Mouse (Mus musculus): ENCODE measurements around the gene Gnl3. TPM values are rescaled to one million over a fixed set of nuclear protein-coding genes. Genes with fewer than 3 reads are reported as not detected.

Gnl3 gene
- polyA plus RNA-seq, 1 experiment from 2014 or later, result 99.5 TPM

DNA sequence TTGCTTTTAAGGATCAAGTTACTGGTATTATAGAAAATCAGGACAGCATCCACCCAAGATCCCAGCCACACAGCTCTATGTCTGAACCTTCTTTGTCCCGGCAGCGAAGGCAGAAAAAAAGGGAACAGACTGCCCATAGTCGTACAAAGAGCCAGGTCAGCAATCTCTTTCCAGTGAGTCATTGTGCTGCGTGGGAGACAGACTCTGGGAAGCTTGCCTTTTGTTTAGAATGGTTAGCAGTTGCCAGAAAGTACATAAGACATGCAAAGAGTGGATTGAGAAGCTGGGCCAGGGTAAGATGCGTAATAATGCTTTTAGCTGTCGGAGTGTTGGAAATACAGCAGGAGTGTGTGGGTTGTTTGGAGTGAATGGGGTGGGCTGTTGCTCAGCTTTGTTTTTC lies 44.7 kb downstream of the Gnl3 start:
- H3K27ac ChIP-seq, result peak overlapping the region; percentile 3; the same call in 1 of the 2 replicates
- no peak overlapping the region for H3K4me2 ChIP-seq (ENCODE audit: low read length)
- DNase-seq (ENCODE audit: low spot score) (peak; percentile 42), ATAC-seq (replicated peaks; ENCODE audit: low FRiP score, low read depth) (no peak)
- H3K36me3 ChIP-seq (ENCODE audit: insufficient read depth, low read length), result peaks cover 12% of the 10 kb centered on the region
- 56% methylated on average over 6 of the region's 6 CpGs for WGBS
- no peaks in the 10 kb centered on the region for H3K4me1 ChIP-seq (replicated peaks; ENCODE audit: insufficient read depth, low read length)
- no peak for TF ChIP-seq CTCF (IDR thresholded peaks at IDR 0.05; ENCODE audit: low read depth)
- H3K9ac ChIP-seq (ENCODE audit: low read depth, low read length), result no peak overlapping the region
- no peaks in the 10 kb centered on the region for H3K9me3 ChIP-seq (replicated peaks; ENCODE audit: low read length)
- no peaks in the 10 kb centered on the region for H3K27me3 ChIP-seq (ENCODE audit: insufficient read depth, low read length)
- no peak overlapping the region for H3K4me3 ChIP-seq (replicated peaks; ENCODE audit: low read depth, low read length)

Other genes with a start within 250 kb of the Gnl3 start
- 22.6 and 23.4 TPM in 2 replicates for gene Tmem110, start 193.6 kb downstream of the Gnl3 start, polyA plus RNA-seq (2015; fragmentation: Nextera tagmentation; extraction: Ambion mirVana)
- gene Mustn1, start 140.0 kb downstream of the Gnl3 start, polyA plus RNA-seq (2015; fragmentation: Nextera tagmentation; extraction: Ambion mirVana), result 6.6 and 8.1 TPM in 2 replicates
- gene Itih4, start 132.7 kb downstream of the Gnl3 start, polyA plus RNA-seq (2015; fragmentation: Nextera tagmentation; extraction: Ambion mirVana), result 0.17 and 0.26 TPM in 2 replicates
- gene Itih3, start 95.4 kb downstream of the Gnl3 start, polyA plus RNA-seq (2015; fragmentation: Nextera tagmentation; extraction: Ambion mirVana), result 0.53 and 0.75 TPM in 2 replicates
- gene Itih1, start 75.9 kb downstream of the Gnl3 start, polyA plus RNA-seq (2015; fragmentation: Nextera tagmentation; extraction: Ambion mirVana), result 0.34 and 0.41 TPM in 2 replicates
- gene Nek4, start 67.8 kb downstream of the Gnl3 start, polyA plus RNA-seq (2015; fragmentation: Nextera tagmentation; extraction: Ambion mirVana), result 8.7 and 10.5 TPM in 2 replicates
- gene Glt8d1, start 17.8 kb downstream of the Gnl3 start, polyA plus RNA-seq (2015; fragmentation: Nextera tagmentation; extraction: Ambion mirVana), result 63.2 and 64.3 TPM in 2 replicates
- gene Spcs1, start 17.5 kb downstream of the Gnl3 start, polyA plus RNA-seq (2015; fragmentation: Nextera tagmentation; extraction: Ambion mirVana), result 541 and 596 TPM in 2 replicates
- 67.3 and 75.8 TPM in 2 replicates for gene Pbrm1, start within 50 bp of the Gnl3 start, polyA plus RNA-seq (2015; fragmentation: Nextera tagmentation; extraction: Ambion mirVana)
- 210 and 212 TPM in 2 replicates for gene Smim4, start 109.8 kb upstream of the Gnl3 start, polyA plus RNA-seq (2015; fragmentation: Nextera tagmentation; extraction: Ambion mirVana)
- gene Nt5dc2, start 111.9 kb upstream of the Gnl3 start, polyA plus RNA-seq (2015; fragmentation: Nextera tagmentation; extraction: Ambion mirVana), result 201 and 204 TPM in 2 replicates
- gene Stab1, start 149.5 kb upstream of the Gnl3 start, polyA plus RNA-seq (2015; fragmentation: Nextera tagmentation; extraction: Ambion mirVana), result 26.4 and 27.8 TPM in 2 replicates
- 0.79 and 0.95 TPM in 2 replicates for gene Tnnc1, start 189.2 kb upstream of the Gnl3 start, polyA plus RNA-seq (2015; fragmentation: Nextera tagmentation; extraction: Ambion mirVana)
- 197 and 214 TPM in 2 replicates for gene Nisch, start 197.8 kb upstream of the Gnl3 start, polyA plus RNA-seq (2015; fragmentation: Nextera tagmentation; extraction: Ambion mirVana)
- 6.5 and 7.8 TPM in 2 replicates for gene Sema3g, start 198.7 kb upstream of the Gnl3 start, polyA plus RNA-seq (2015; fragmentation: Nextera tagmentation; extraction: Ambion mirVana)
- gene Phf7, start 232.2 kb upstream of the Gnl3 start, polyA plus RNA-seq (2015; fragmentation: Nextera tagmentation; extraction: Ambion mirVana), result 16.8 and 18.1 TPM in 2 replicates
- 57.8 and 63.4 TPM in 2 replicates for gene Bap1, start 232.3 kb upstream of the Gnl3 start, polyA plus RNA-seq (2015; fragmentation: Nextera tagmentation; extraction: Ambion mirVana)

Measured in kidney, postnatal 0 days (tissue).